Mouse (Mus musculus): Measurements from ENCODE around the gene Gm14226.
"Not testable (repeated sequence)": the region's sequence is repeated elsewhere in the genome, so short reads cannot be mapped to it uniquely, and the experiment has no call there.

The Gm14226 gene

GRCm38 (mm10) chr2:155018251-155018755 lies at the start of gene Gm14226:
Gene Gm14226 (plus strand): TSS chr2:155018266.
- not testable (repeated sequence) for DNase-seq (ENCODE audit: low spot score)

- DNase-seq (ENCODE audit: low spot score): not testable (repeated sequence)
These were observed 48.2 kb upstream of the Gm14226 start for GRCm38 (mm10) chr2:154969740-154970397.

GRCm38 (mm10) chr2:154971919-154972692 lies 46.0 kb upstream of the Gm14226 start:
- no peak for DNase-seq (ENCODE audit: low spot score)

GRCm38 (mm10) chr2:154972981-154973380 lies 45.1 kb upstream of the Gm14226 start:
- DNase-seq (ENCODE audit: low spot score): no peak

GRCm38 (mm10) chr2:154986609-154987008 lies 31.5 kb upstream of the Gm14226 start:
- no peak for DNase-seq (ENCODE audit: low spot score)

GRCm38 (mm10) chr2:154991411-154991810 lies 26.7 kb upstream of the Gm14226 start:
- DNase-seq (ENCODE audit: low spot score): no peak

GRCm38 (mm10) chr2:154992083-154992482 lies 26.0 kb upstream of the Gm14226 start:
- DNase-seq (ENCODE audit: low spot score): no peak

- no peak for DNase-seq (ENCODE audit: low spot score)
These were observed 12.6 kb upstream of the Gm14226 start for GRCm38 (mm10) chr2:155005491-155005890.

- DNase-seq (ENCODE audit: low spot score): no peak
These were observed 6.9 kb upstream of the Gm14226 start for GRCm38 (mm10) chr2:155011086-155011656.

GRCm38 (mm10) chr2:155012991-155013390 lies 5.1 kb upstream of the Gm14226 start:
- no peak for DNase-seq (ENCODE audit: low spot score)

- DNase-seq (ENCODE audit: low spot score): not testable (repeated sequence)
These were observed 1.3 kb upstream of the Gm14226 start for GRCm38 (mm10) chr2:155016751-155017150.

GRCm38 (mm10) chr2:155018762-155019641 lies 936 bp downstream of the Gm14226 start:
- no peak for DNase-seq (ENCODE audit: low spot score)

- DNase-seq (ENCODE audit: low spot score): peak; percentile 78
These were observed 1.6 kb downstream of the Gm14226 start for GRCm38 (mm10) chr2:155019673-155020072.

- DNase-seq (ENCODE audit: low spot score): not testable (repeated sequence)
These were observed 2.3 kb downstream of the Gm14226 start for GRCm38 (mm10) chr2:155020247-155020826.

GRCm38 (mm10) chr2:155030831-155031230 lies 12.8 kb downstream of the Gm14226 start:
- DNase-seq (ENCODE audit: low spot score): no peak

- no peak for DNase-seq (ENCODE audit: low spot score)
These were observed 15.1 kb downstream of the Gm14226 start for GRCm38 (mm10) chr2:155032938-155033710.

GRCm38 (mm10) chr2:155039956-155040355 lies 21.9 kb downstream of the Gm14226 start:
- no peak for DNase-seq (ENCODE audit: low spot score)

GRCm38 (mm10) chr2:155044542-155044941 lies 26.5 kb downstream of the Gm14226 start:
- DNase-seq (ENCODE audit: low spot score): no peak

GRCm38 (mm10) chr2:155045075-155045474 lies 27.0 kb downstream of the Gm14226 start:
- DNase-seq (ENCODE audit: low spot score): no peak

- DNase-seq (ENCODE audit: low spot score): no peak
These were observed 28.7 kb downstream of the Gm14226 start for GRCm38 (mm10) chr2:155046803-155047202.

All from left cerebral cortex, adult 11 months (tissue).